Mouse (Mus musculus) stomach, embryonic 16.5 days (tissue): ENCODE data around the gene Cnn1. TPM values are rescaled to one million over a fixed set of nuclear protein-coding genes. Genes with fewer than 3 reads are reported as not detected.
"Not testable (repeated sequence)": the region's sequence is repeated elsewhere in the genome, so short reads cannot be mapped to it uniquely, and the experiment has no call there.

Experiments
- ATAC-seq: fragments of 200-750 bp; cut with Nextera tagmentation; 2 replicates; pipeline ENCODE4 v1.8.0; 2017; ENCODE audit warnings: moderate number of reproducible peaks, moderate TSS enrichment; ENCODE audit not compliant: insufficient read depth, low FRiP score
- H3K27ac ChIP-seq: fragments of 300-500 bp; sonication (generic); 2 replicates; pipeline ENCODE4 v1.5.1; 2014; ENCODE audit warnings: low read length
- H3K27me3 ChIP-seq: fragments of 300-500 bp; sonication (generic); 2 replicates; pipeline ENCODE4 v1.6.1; 2014; ENCODE audit warnings: low read length, control low read depth, mixed read lengths; ENCODE audit not compliant: control insufficient read depth, insufficient read depth
- H3K36me3 ChIP-seq: fragments of 300-500 bp; sonication (generic); 2 replicates; pipeline ENCODE4 v1.6.1; 2014; ENCODE audit warnings: low read length; ENCODE audit not compliant: control insufficient read depth, insufficient read depth
- H3K4me1 ChIP-seq: fragments of 300-500 bp; sonication (generic); 2 replicates; pipeline ENCODE4 v1.6.1; 2014; ENCODE audit warnings: low read length, control low read depth, mixed read lengths; ENCODE audit not compliant: control insufficient read depth, insufficient read depth
- H3K4me2 ChIP-seq: fragments of 300-500 bp; sonication (generic); 2 replicates; pipeline ENCODE4 v1.6.1; 2014; ENCODE audit warnings: low read depth, low read length, mixed read lengths
- H3K4me3 ChIP-seq: fragments of 300-500 bp; sonication (generic); replicated peaks from 2 replicates; pipeline ENCODE4 v1.5.1; 2014; ENCODE audit warnings: mild to moderate bottlenecking, low read length
- H3K9ac ChIP-seq: fragments of 300-500 bp; sonication (generic); 2 replicates; pipeline ENCODE4 v1.6.1; 2014; ENCODE audit warnings: low read length
- H3K9me3 ChIP-seq: fragments of 300-500 bp; sonication (generic); replicated peaks from 2 replicates; pipeline ENCODE4 v1.6.1; 2016; ENCODE audit warnings: low read length, control low read depth; ENCODE audit not compliant: control insufficient read depth
- WGBS: fragments of 180-500 bp; shearing (Covaris S2); extraction: QIAGEN DNeasy Blood & Tissue Kit; methylation state at CpG from one replicate; pipeline ENCODE4 v1.1.7; 2014; 5-methylcytosine and 5-hydroxymethylcytosine counted together
- polyA plus RNA-seq: library from polyadenylated mRNA; unstranded; fragments of >200 nt; fragmentation: Nextera tagmentation; extraction: Ambion mirVana; gene quantifications from 2 replicates; pipeline ENCODE4 v1.2.1, GENCODE M21; 2015

Cnn1 gene
- polyA plus RNA-seq, 1 experiment from 2014 or later = 505 TPM

GRCm38 (mm10) chr9:22143108-22144037 is 44.4 kb downstream of the Cnn1 start:
- Histone ChIP-seq H3K4me3 (no peak overlapping the region), H3K36me3 (0 out of 2 replicates have a peak, but pooled peaks cover 2% of the 10 kb centered on the region), H3K9ac (no peak overlapping the region), H3K27ac (no peak overlapping the region), H3K4me2 (no peak overlapping the region), H3K9me3 (peaks cover 7% of the 10 kb centered on the region), H3K27me3 (no peaks in the 10 kb centered on the region), H3K4me1 (no peaks in the 10 kb centered on the region)
- WGBS = 50% methylated on average over 17 of the region's 17 CpGs
- peak; percentile 78; the same call in 1 of the 2 replicates for ATAC-seq

DNA sequence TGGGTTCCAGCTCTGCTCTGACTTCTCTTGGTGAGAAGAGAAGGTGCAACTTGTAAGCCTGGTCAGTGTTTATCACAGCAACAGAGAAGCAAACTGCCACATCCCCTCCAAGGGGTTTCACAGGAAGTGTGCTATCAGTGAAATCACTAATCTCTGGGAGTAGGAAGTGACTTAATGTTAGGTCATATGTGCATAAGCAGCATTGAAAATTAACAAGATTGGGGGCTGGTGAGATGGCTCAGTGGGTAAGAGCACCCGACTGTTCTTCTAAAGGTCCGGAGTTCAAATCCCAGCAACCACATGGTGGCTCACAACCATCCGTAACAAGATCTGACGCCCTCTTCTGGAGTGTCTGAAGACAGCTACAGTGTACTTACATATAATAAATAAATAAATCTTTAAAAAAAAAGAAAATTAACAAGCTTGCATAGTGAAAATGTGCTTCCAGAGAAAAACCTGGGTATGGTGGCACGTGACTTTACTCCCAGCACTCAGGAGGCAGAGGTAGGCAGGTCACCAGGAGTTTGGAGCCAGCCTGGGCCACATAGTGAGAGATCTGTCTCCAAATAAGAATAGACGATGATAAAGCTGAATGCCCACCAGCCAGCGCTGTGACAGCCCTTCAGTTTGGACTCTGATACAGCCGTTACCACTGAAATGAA is 45.4 kb downstream of the Cnn1 start:
- H3K27me3 ChIP-seq = no peaks in the 10 kb centered on the region
- H3K4me2 ChIP-seq = no peak overlapping the region
- H3K27ac ChIP-seq = no peak overlapping the region
- no peak overlapping the region for H3K9ac ChIP-seq
- no peaks in the 10 kb centered on the region for H3K4me1 ChIP-seq
- 82% methylated on average over 7 of the region's 8 CpGs for WGBS
- H3K9me3 ChIP-seq = peaks cover 7% of the 10 kb centered on the region
- ATAC-seq = no peak
- H3K36me3 ChIP-seq = 0 out of 2 replicates have a peak, but pooled peaks cover 2% of the 10 kb centered on the region
- H3K4me3 ChIP-seq = no peak overlapping the region

DNA sequence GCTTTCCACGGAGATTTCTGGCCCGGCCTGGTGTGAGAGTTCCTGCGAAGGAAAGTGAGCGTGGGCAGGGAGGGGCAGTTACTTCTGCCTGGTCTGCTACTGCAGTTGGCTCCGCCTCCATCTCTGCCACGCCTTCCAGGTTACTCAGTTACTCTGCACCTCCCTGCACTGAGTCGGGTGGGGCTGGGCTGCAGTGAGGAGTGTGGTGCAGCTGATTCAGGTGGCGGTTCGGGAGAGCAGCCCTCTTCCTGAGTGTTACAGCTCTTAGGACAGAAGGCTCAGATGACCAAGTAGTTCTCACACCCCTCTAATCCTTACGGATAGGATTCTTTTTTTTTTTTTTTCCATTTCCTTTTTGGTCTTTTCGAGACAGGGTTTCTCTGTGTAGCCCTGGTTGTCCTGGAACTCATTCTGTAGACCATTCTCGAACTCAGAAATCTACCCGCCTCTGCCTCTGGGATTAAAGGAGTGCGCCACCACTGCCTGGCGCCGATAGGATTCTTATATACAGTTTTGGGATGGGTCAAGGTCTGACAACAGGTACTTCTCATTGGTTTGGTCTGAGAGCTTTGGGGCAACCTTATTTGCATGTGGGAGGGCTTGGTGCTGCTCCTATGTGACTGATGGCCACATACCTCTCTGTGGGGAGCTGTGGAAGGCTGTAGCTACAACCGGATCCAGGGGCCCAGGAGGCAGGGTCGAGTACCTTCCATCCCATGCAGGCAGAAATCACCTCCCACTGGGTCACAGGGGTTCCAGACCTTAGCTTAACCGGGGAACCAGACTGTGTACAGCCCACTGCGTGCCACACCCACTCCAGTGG is 50.6 kb downstream of the Cnn1 start:
- ATAC-seq = peak; percentile 78
- H3K9me3 ChIP-seq = peaks cover 7% of the 10 kb centered on the region
- H3K27ac ChIP-seq = no peak overlapping the region

GRCm38 (mm10) chr9:22150249-22150693 is 51.3 kb downstream of the Cnn1 start:
- H3K4me3 ChIP-seq, H3K27ac ChIP-seq, H3K9me3 ChIP-seq, ATAC-seq, H3K9ac ChIP-seq, H3K27me3 ChIP-seq, H3K4me1 ChIP-seq, H3K36me3 ChIP-seq, H3K4me2 ChIP-seq: not testable (repeated sequence)
- 84% methylated on average over 7 of the region's 7 CpGs for WGBS

More for the DNA sequence above, 50.6 kb downstream of the Cnn1 start:
- no peak overlapping the region for H3K9ac ChIP-seq
- 0 out of 2 replicates have a peak, but pooled peaks cover 2% of the 10 kb centered on the region for H3K36me3 ChIP-seq
- no peaks in the 10 kb centered on the region for H3K27me3 ChIP-seq
- WGBS = 69% methylated on average over 20 of the region's 20 CpGs
- no peaks in the 10 kb centered on the region for H3K4me1 ChIP-seq
- no peak overlapping the region for H3K4me3 ChIP-seq
- H3K4me2 ChIP-seq = no peak overlapping the region

DNA sequence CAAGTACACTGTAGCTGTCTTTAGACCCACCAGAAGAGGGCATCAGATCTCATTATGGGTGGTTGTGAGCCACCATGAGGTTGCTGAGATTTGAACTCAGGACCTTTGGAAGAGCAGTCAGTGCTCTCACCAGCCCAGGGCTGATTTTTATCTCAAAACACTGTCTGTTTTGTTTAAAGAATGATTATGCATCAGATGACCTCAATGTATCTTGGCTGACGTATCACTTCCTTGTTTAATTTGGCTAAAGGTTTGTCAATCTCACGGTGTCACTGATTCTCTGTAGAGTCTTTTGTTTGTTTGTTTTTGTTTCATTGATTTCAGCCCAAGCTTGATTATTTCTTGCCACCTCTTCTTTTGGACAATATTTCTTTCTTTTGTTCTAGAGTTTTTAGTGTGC is 51.9 kb downstream of the Cnn1 start:
- Histone ChIP-seq H3K27ac (no peak overlapping the region), H3K4me2 (no peak overlapping the region), H3K4me3 (no peak overlapping the region), H3K27me3 (no peaks in the 10 kb centered on the region), H3K36me3 (0 out of 2 replicates have a peak, but pooled peaks cover 2% of the 10 kb centered on the region), H3K4me1 (no peaks in the 10 kb centered on the region), H3K9me3 (peaks cover 7% of the 10 kb centered on the region), H3K9ac (no peak overlapping the region)
- no peak for ATAC-seq
- 73% methylated on average over 2 of the region's 2 CpGs for WGBS

DNA sequence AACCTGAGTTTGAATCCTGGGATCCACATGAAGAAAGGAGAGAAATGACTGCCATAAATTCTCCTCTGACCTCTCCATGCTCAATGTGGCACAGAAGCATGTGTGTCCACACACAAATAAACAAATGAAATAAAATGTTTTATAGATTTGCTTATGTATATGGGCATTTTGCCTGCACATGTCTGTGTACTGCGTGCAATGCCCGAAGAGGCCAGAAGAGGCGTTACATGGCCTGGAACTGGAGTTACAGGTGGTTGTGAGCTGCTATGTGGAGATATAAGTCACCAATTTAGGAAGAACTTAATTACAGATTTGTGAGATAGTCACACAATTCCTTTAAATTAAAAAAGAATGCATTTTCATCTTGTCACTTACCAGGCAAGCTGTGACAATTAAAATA is 54.8 kb downstream of the Cnn1 start:
- H3K9me3 ChIP-seq = no peaks in the 10 kb centered on the region
- peaks cover 5% of the 10 kb centered on the region; the same call in 1 of the 2 replicates for H3K36me3 ChIP-seq
- H3K4me2 ChIP-seq = no peak overlapping the region
- peaks cover 14% of the 10 kb centered on the region for H3K4me1 ChIP-seq
- no peak overlapping the region for H3K4me3 ChIP-seq
- no peak for ATAC-seq
- 89% methylated on average over 3 of the region's 3 CpGs for WGBS
- no peak overlapping the region for H3K27ac ChIP-seq
- no peak overlapping the region for H3K9ac ChIP-seq
- H3K27me3 ChIP-seq = 0 out of 2 replicates have a peak, but pooled peaks cover 3% of the 10 kb centered on the region

- peaks cover 14% of the 10 kb centered on the region for H3K4me1 ChIP-seq
- H3K27me3 ChIP-seq = 0 out of 2 replicates have a peak, but pooled peaks cover 3% of the 10 kb centered on the region
- peak overlapping the region; percentile 40 for H3K4me2 ChIP-seq
- no peak overlapping the region for H3K27ac ChIP-seq
- H3K9me3 ChIP-seq = no peaks in the 10 kb centered on the region
- no peak for ATAC-seq
- 20% methylated on average over 10 of the region's 10 CpGs for WGBS
- peaks cover 7% of the 10 kb centered on the region; the same call in 1 of the 2 replicates for H3K36me3 ChIP-seq
- H3K4me3 ChIP-seq = peak overlapping the region; percentile 21; the same call in 1 of the 2 replicates
- H3K9ac ChIP-seq = peak overlapping the region; percentile 38; the same call in 1 of the 2 replicates
Measured at GRCm38 (mm10) chr9:22155614-22156013, 56.6 kb downstream of the Cnn1 start.

- Histone ChIP-seq H3K9me3 (no peaks in the 10 kb centered on the region), H3K9ac (peak within 1 kb of the TSS; percentile 93), H3K27ac (peak within 1 kb of the TSS; percentile 94), H3K4me1 (peaks cover 14% of the 10 kb centered on the region), H3K4me2 (peak within 1 kb of the TSS; percentile 81), H3K4me3 (peak within 1 kb of the TSS; percentile 85), H3K27me3 (0 out of 2 replicates have a peak, but pooled peaks cover 3% of the 10 kb centered on the region), H3K36me3 (peaks cover 7% of the 10 kb centered on the region; the same call in 1 of the 2 replicates)
- peak; percentile 99 for ATAC-seq
- WGBS = under 1% methylated on average over 65 of the region's 65 CpGs
Measured at GRCm38 (mm10) chr9:22156497-22157245, 57.7 kb downstream of the Cnn1 start, which contains the start of gene Pigyl. Pigyl (plus strand) TSS chr9:22156846.
